Mouse (Mus musculus) T-helper 17 cell (primary cell): ENCODE results near the gene Rac3.
"Not testable (repeated sequence)": the region's sequence is repeated elsewhere in the genome, so short reads cannot be mapped to it uniquely, and the experiment has no call there.

ENCODE experiments used
- in situ Hi-C, 2 experiments: fragments of 300-600 bp; cut with MboI, MseI; formaldehyde crosslinking; loops; 1 replicate in 1 of 2; 2 replicates in 1 of 2; pipeline ENCODE4 v1.15.1; 2025; ENCODE audit warnings: high pct_unique_total_duplicates in 2 of 2

The Rac3 gene

GRCm38 (mm10) chr11:120721124-120722066, at the start of gene Rac3:
Gene Rac3 (plus strand): TSS chr11:120721470.
- in situ Hi-C loops: no loop called here

GRCm38 (mm10) chr11:120672687-120673593, 48.3 kb upstream of the Rac3 start, which contains the start of gene Aspscr1:
Gene Aspscr1 (plus strand): TSS chr11:120672973.
- in situ Hi-C loops: no loop called here

- in situ Hi-C loops: no loop called here
Measured at GRCm38 (mm10) chr11:120673594-120674122, 47.6 kb upstream of the Rac3 start.

GRCm38 (mm10) chr11:120675875-120676274, 45.4 kb upstream of the Rac3 start:
- in situ Hi-C loops: not testable (repeated sequence)

- in situ Hi-C loops: no loop called here
Measured at GRCm38 (mm10) chr11:120676951-120677350, 44.3 kb upstream of the Rac3 start.

GRCm38 (mm10) chr11:120679909-120680308, 41.4 kb upstream of the Rac3 start:
- in situ Hi-C loops: no loop called here

GRCm38 (mm10) chr11:120682683-120683082, 38.6 kb upstream of the Rac3 start:
- in situ Hi-C loops: no loop called here

- in situ Hi-C loops: no loop called here
Measured at GRCm38 (mm10) chr11:120683536-120683935, 37.7 kb upstream of the Rac3 start.

GRCm38 (mm10) chr11:120684086-120684485, 37.2 kb upstream of the Rac3 start:
- in situ Hi-C loops: no loop called here

- in situ Hi-C loops: no loop called here
Measured at GRCm38 (mm10) chr11:120684660-120685059, 36.6 kb upstream of the Rac3 start.

GRCm38 (mm10) chr11:120686650-120687272, 34.5 kb upstream of the Rac3 start:
- in situ Hi-C loops: no loop called here

GRCm38 (mm10) chr11:120689365-120689764, 31.9 kb upstream of the Rac3 start:
- in situ Hi-C loops: no loop called here

- in situ Hi-C loops: no loop called here
Measured at GRCm38 (mm10) chr11:120692471-120693011, 28.7 kb upstream of the Rac3 start.

GRCm38 (mm10) chr11:120693461-120693860, 27.8 kb upstream of the Rac3 start:
- in situ Hi-C loops: no loop called here

GRCm38 (mm10) chr11:120695184-120695583, 26.1 kb upstream of the Rac3 start:
- in situ Hi-C loops: no loop called here

- in situ Hi-C loops: no loop called here
Measured at GRCm38 (mm10) chr11:120695641-120696040, 25.6 kb upstream of the Rac3 start.

- in situ Hi-C loops: no loop called here
Measured at GRCm38 (mm10) chr11:120696568-120696967, 24.7 kb upstream of the Rac3 start.

GRCm38 (mm10) chr11:120697741-120698140, 23.5 kb upstream of the Rac3 start:
- in situ Hi-C loops: no loop called here

GRCm38 (mm10) chr11:120703696-120704454, 17.4 kb upstream of the Rac3 start:
- in situ Hi-C loops: no loop called here
